Mouse (Mus musculus) liver, embryonic 12.5 days (tissue): ENCODE data around the gene Ptpn5. TPM values are rescaled to one million over a fixed set of nuclear protein-coding genes. Genes with fewer than 3 reads are reported as not detected.

Experiments used
- ATAC-seq: fragments of 200-750 bp; cut with Nextera tagmentation; 2 replicates; pipeline ENCODE4 v1.8.0; 2017; ENCODE audit warnings: moderate number of reproducible peaks, mild to moderate bottlenecking, moderate library complexity
- H3K27ac ChIP-seq: fragments of 300-500 bp; sonication (generic); 2 replicates; pipeline ENCODE4 v1.5.1; 2016; ENCODE audit warnings: mild to moderate bottlenecking
- H3K27me3 ChIP-seq: fragments of 300-500 bp; sonication (generic); replicated peaks from 2 replicates; pipeline ENCODE4 v1.6.1; 2016; ENCODE audit warnings: mild to moderate bottlenecking, moderate library complexity
- H3K36me3 ChIP-seq: fragments of 300-500 bp; sonication (generic); 2 replicates; pipeline ENCODE4 v1.6.1; 2016; ENCODE audit warnings: mild to moderate bottlenecking, moderate library complexity
- H3K4me1 ChIP-seq: fragments of 300-500 bp; sonication (generic); 2 replicates; pipeline ENCODE4 v1.6.1; 2016
- H3K4me2 ChIP-seq: fragments of 300-500 bp; sonication (generic); 2 replicates; pipeline ENCODE4 v1.6.1; 2016; ENCODE audit warnings: mild to moderate bottlenecking, moderate library complexity
- H3K4me3 ChIP-seq: fragments of 300-500 bp; sonication (generic); 2 replicates; pipeline ENCODE4 v1.5.1; 2016; ENCODE audit warnings: mild to moderate bottlenecking, moderate library complexity
- H3K9ac ChIP-seq: fragments of 300-500 bp; sonication (generic); 2 replicates; pipeline ENCODE4 v1.6.1; 2016; ENCODE audit warnings: mild to moderate bottlenecking, moderate library complexity
- H3K9me3 ChIP-seq: fragments of 300-500 bp; sonication (generic); replicated peaks from 2 replicates; pipeline ENCODE4 v1.6.1; 2016; ENCODE audit warnings: mild to moderate bottlenecking, moderate library complexity
- WGBS: fragments of 180-500 bp; shearing (Covaris S2); methylation state at CpG from one replicate; pipeline ENCODE4 v1.1.7; 2016; ENCODE audit not compliant: insufficient replicate concordance; 5-methylcytosine and 5-hydroxymethylcytosine counted together
- polyA plus RNA-seq: library from polyadenylated mRNA; unstranded; fragments of >200 nt; fragmentation: Nextera tagmentation; extraction: Ambion mirVana; gene quantifications from 2 replicates; pipeline ENCODE4 v1.2.1, GENCODE M21; 2016

Ptpn5 gene
- 0.23 TPM in 1 of 2 replicates, not detected in the other for polyA plus RNA-seq

GRCm38 (mm10) chr7:47133331-47133730, at the start of gene Ptpn5:
Ptpn5 (minus strand) TSS chr7:47133684.
- peaks cover 65% of the 10 kb centered on the region for H3K27me3 ChIP-seq
- H3K4me2 ChIP-seq: peak within 1 kb of the TSS; percentile 71
- WGBS: 16% methylated on average over 13 of the region's 13 CpGs

GRCm38 (mm10) chr7:47170814-47171213, 37.3 kb upstream of the Ptpn5 start:
- Histone ChIP-seq H3K4me2 (no peak overlapping the region), H3K4me3 (no peak overlapping the region), H3K4me1 (no peaks in the 10 kb centered on the region), H3K27ac (no peak overlapping the region), H3K9me3 (no peaks in the 10 kb centered on the region), H3K9ac (no peak overlapping the region), H3K27me3 (no peaks in the 10 kb centered on the region), H3K36me3 (no peaks in the 10 kb centered on the region)
- ATAC-seq: no peak
- WGBS: 46% methylated on average over 5 of the region's 5 CpGs

More at GRCm38 (mm10) chr7:47133331-47133730, at the start of gene Ptpn5:
- 0 out of 2 replicates have a peak, but pooled peaks cover 4% of the 10 kb centered on the region for H3K4me1 ChIP-seq
- H3K4me3 ChIP-seq: peak within 1 kb of the TSS; percentile 51
- H3K27ac ChIP-seq: no peak within 1 kb of the TSS
- no peak within 1 kb of the TSS for H3K9ac ChIP-seq
- no peaks in the 10 kb centered on the region for H3K36me3 ChIP-seq
- no peak for ATAC-seq
- no peaks in the 10 kb centered on the region for H3K9me3 ChIP-seq

GRCm38 (mm10) chr7:47165028-47165427, 31.5 kb upstream of the Ptpn5 start:
- ATAC-seq: no peak
- Histone ChIP-seq H3K9me3 (no peaks in the 10 kb centered on the region), H3K27ac (no peak overlapping the region), H3K36me3 (no peaks in the 10 kb centered on the region), H3K4me3 (no peak overlapping the region), H3K4me2 (no peak overlapping the region), H3K9ac (no peak overlapping the region), H3K27me3 (no peaks in the 10 kb centered on the region), H3K4me1 (no peaks in the 10 kb centered on the region)
- 68% methylated on average over 4 of the region's 4 CpGs for WGBS

- Histone ChIP-seq H3K27ac (no peak overlapping the region), H3K4me3 (no peak overlapping the region), H3K27me3 (no peaks in the 10 kb centered on the region; the same call in 1 of the 2 replicates), H3K36me3 (no peaks in the 10 kb centered on the region), H3K9ac (no peak overlapping the region), H3K4me1 (no peaks in the 10 kb centered on the region), H3K9me3 (no peaks in the 10 kb centered on the region), H3K4me2 (no peak overlapping the region)
- no peak for ATAC-seq
- 67% methylated on average over 4 of the region's 4 CpGs for WGBS
Measured at GRCm38 (mm10) chr7:47163203-47163602, 29.7 kb upstream of the Ptpn5 start.

- H3K27me3 ChIP-seq: no peaks in the 10 kb centered on the region; the same call in 1 of the 2 replicates
- H3K27ac ChIP-seq: no peak overlapping the region
- H3K4me2 ChIP-seq: no peak overlapping the region
- H3K9ac ChIP-seq: no peak overlapping the region
- no peak overlapping the region for H3K4me3 ChIP-seq
- H3K9me3 ChIP-seq: no peaks in the 10 kb centered on the region
- WGBS: 54% methylated on average over 2 of the region's 2 CpGs
- ATAC-seq: no peak
- H3K36me3 ChIP-seq: no peaks in the 10 kb centered on the region
- H3K4me1 ChIP-seq: no peaks in the 10 kb centered on the region
Measured at GRCm38 (mm10) chr7:47158451-47158850, 25.0 kb upstream of the Ptpn5 start.

- H3K9ac ChIP-seq: no peak overlapping the region
- H3K4me1 ChIP-seq: no peaks in the 10 kb centered on the region
- H3K4me3 ChIP-seq: no peak overlapping the region
- H3K27ac ChIP-seq: no peak overlapping the region
- H3K27me3 ChIP-seq: peaks cover 4% of the 10 kb centered on the region; the same call in 1 of the 2 replicates
- WGBS: 59% methylated on average over 9 of the region's 9 CpGs
- no peak overlapping the region for H3K4me2 ChIP-seq
- no peak for ATAC-seq
- H3K9me3 ChIP-seq: no peaks in the 10 kb centered on the region
- no peaks in the 10 kb centered on the region for H3K36me3 ChIP-seq
Measured at GRCm38 (mm10) chr7:47157743-47158142, 24.3 kb upstream of the Ptpn5 start.

- Histone ChIP-seq H3K27ac (no peak overlapping the region), H3K27me3 (peaks cover 6% of the 10 kb centered on the region; the same call in 1 of the 2 replicates), H3K36me3 (no peaks in the 10 kb centered on the region), H3K9me3 (no peaks in the 10 kb centered on the region), H3K4me2 (no peak overlapping the region), H3K4me1 (no peaks in the 10 kb centered on the region), H3K4me3 (no peak overlapping the region), H3K9ac (no peak overlapping the region)
- 71% methylated on average over 2 of the region's 2 CpGs for WGBS
- ATAC-seq: no peak
Measured at GRCm38 (mm10) chr7:47155849-47156248, 22.4 kb upstream of the Ptpn5 start.

GRCm38 (mm10) chr7:47155396-47155795, 21.9 kb upstream of the Ptpn5 start:
- H3K4me1 ChIP-seq: no peaks in the 10 kb centered on the region
- no peaks in the 10 kb centered on the region for H3K9me3 ChIP-seq
- 79% methylated on average over 4 of the region's 4 CpGs for WGBS
- no peak overlapping the region for H3K4me2 ChIP-seq
- no peak overlapping the region for H3K4me3 ChIP-seq
- no peak overlapping the region for H3K9ac ChIP-seq
- H3K36me3 ChIP-seq: no peaks in the 10 kb centered on the region
- H3K27ac ChIP-seq: no peak overlapping the region
- no peak for ATAC-seq
- peaks cover 6% of the 10 kb centered on the region; the same call in 1 of the 2 replicates for H3K27me3 ChIP-seq

- WGBS: 14% methylated on average over 11 of the region's 11 CpGs
- H3K9ac ChIP-seq: no peak overlapping the region
- H3K27ac ChIP-seq: no peak overlapping the region
- H3K4me3 ChIP-seq: no peak overlapping the region
- no peaks in the 10 kb centered on the region for H3K9me3 ChIP-seq
- ATAC-seq: no peak
- H3K36me3 ChIP-seq: no peaks in the 10 kb centered on the region
- 0 out of 2 replicates have a peak, but pooled peaks cover 6% of the 10 kb centered on the region for H3K27me3 ChIP-seq
- H3K4me1 ChIP-seq: no peaks in the 10 kb centered on the region
- no peak overlapping the region for H3K4me2 ChIP-seq
Measured at GRCm38 (mm10) chr7:47150420-47151061, 17.1 kb upstream of the Ptpn5 start.

GRCm38 (mm10) chr7:47148298-47148697, 14.8 kb upstream of the Ptpn5 start:
- no peak overlapping the region for H3K4me3 ChIP-seq
- no peaks in the 10 kb centered on the region for H3K4me1 ChIP-seq
- H3K4me2 ChIP-seq: no peak overlapping the region
- no peaks in the 10 kb centered on the region for H3K9me3 ChIP-seq
- no peak overlapping the region for H3K27ac ChIP-seq
- no peaks in the 10 kb centered on the region for H3K36me3 ChIP-seq
- no peak for ATAC-seq
- 0 out of 2 replicates have a peak, but pooled peaks cover 5% of the 10 kb centered on the region for H3K27me3 ChIP-seq
- H3K9ac ChIP-seq: no peak overlapping the region
- WGBS: 72% methylated on average over 7 of the region's 7 CpGs

- Histone ChIP-seq H3K9me3 (no peaks in the 10 kb centered on the region), H3K4me2 (no peak overlapping the region), H3K4me3 (no peak overlapping the region), H3K9ac (no peak overlapping the region), H3K27me3 (no peaks in the 10 kb centered on the region), H3K4me1 (no peaks in the 10 kb centered on the region), H3K27ac (no peak overlapping the region), H3K36me3 (no peaks in the 10 kb centered on the region)
- 30% methylated on average over 12 of the region's 12 CpGs for WGBS
- no peak for ATAC-seq
Measured at GRCm38 (mm10) chr7:47146034-47146812, 12.7 kb upstream of the Ptpn5 start.

- Histone ChIP-seq H3K27ac (no peak overlapping the region), H3K9me3 (no peaks in the 10 kb centered on the region), H3K27me3 (no peaks in the 10 kb centered on the region), H3K4me1 (no peaks in the 10 kb centered on the region), H3K4me2 (no peak overlapping the region), H3K4me3 (no peak overlapping the region), H3K9ac (no peak overlapping the region), H3K36me3 (no peaks in the 10 kb centered on the region)
- no peak for ATAC-seq
- 26% methylated on average over 6 of the region's 6 CpGs for WGBS
Measured at GRCm38 (mm10) chr7:47144299-47144698, 10.8 kb upstream of the Ptpn5 start.
